Mouse (Mus musculus): Measurements from ENCODE around the gene Rnf31. TPM values are rescaled to one million over a fixed set of nuclear protein-coding genes. Genes with fewer than 3 reads are reported as not detected.
A peak's percentile ranks its signal among the peaks of the same experiment; 100 is the strongest.

The Rnf31 gene
- polyA plus RNA-seq, 1 experiment from 2014 or later, result 17.7 TPM

DNA sequence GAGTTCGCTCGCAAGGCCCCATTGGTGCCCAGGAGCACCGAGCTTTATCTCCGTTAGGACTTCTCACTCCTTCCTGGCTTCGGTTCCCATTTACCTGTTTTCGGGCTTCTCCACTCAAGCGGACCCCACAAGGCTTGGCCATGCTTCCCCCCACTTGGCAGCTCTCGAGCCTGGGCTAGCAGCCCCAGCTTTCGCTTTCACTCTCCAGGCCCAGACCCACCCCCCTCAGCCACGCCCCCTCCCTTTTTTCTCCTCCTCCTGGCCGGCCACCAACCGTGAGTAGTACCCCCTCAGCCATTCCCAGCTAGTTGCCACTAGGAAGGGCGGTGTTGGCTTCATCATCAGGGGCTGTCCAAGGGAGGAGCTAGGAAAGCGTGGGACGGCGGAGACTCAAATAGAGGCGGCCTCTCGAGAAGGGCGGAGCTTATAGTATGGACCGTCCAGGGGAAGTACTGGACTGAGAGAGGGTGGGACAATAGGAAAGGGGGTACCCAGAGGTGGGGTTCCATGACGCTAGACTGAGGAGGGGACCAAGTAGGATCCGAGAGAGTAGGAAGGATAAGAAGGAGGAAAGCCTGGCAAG, 669 bp upstream of the Rnf31 start, which contains the start of gene Psme2:
Psme2 (minus strand) TSS at position 366 of the 583 bp plus-strand sequence.
- H3K9ac ChIP-seq (replicated peaks), result peak within 1 kb of the TSS; percentile 80
- peak within 1 kb of the TSS; percentile 68 for H3K4me3 ChIP-seq
- H3K36me3 ChIP-seq, result peaks cover 13% of the 10 kb centered on the region
- ATAC-seq (replicated peaks), result peak; percentile 97
- H3K4me1 ChIP-seq, result peaks cover 34% of the 10 kb centered on the region
- no peaks in the 10 kb centered on the region for H3K9me3 ChIP-seq
- H3K27me3 ChIP-seq, result no peaks in the 10 kb centered on the region
- H3K27ac ChIP-seq (replicated peaks), result peak within 1 kb of the TSS; percentile 94
- peak within 1 kb of the TSS; percentile 96 for H3K4me2 ChIP-seq (replicated peaks)
- under 1% methylated on average over 22 of the region's 22 CpGs for WGBS

DNA sequence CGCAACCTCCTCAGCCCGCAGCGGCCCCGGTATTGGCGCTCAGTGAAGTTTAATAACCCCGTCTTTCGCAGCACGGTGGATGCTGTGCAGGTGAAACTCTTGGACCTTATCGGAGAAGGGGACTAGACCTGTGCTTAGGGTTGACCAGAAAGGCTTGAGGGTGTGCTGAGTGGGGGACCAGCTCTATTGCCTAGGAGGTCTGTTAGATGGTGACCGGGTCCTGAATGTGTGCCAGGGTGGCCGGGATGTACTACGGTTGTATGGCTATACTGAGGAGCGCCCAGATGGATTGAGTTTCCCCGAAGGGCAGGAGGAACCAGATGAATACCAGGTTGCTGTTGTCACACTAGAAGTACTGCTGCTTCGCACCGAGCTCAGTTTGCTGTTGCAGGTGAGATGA, 718 bp downstream of the Rnf31 start:
- Histone ChIP-seq H3K4me3 (peak overlapping the region; percentile 68), H3K4me1 (peaks cover 34% of the 10 kb centered on the region), H3K27ac (replicated peaks) (peak overlapping the region; percentile 94), H3K36me3 (peaks cover 26% of the 10 kb centered on the region), H3K9me3 (no peaks in the 10 kb centered on the region), H3K27me3 (no peaks in the 10 kb centered on the region), H3K4me2 (replicated peaks) (peak overlapping the region; percentile 96), H3K9ac (replicated peaks) (peak overlapping the region; percentile 80)
- no peak for ATAC-seq (replicated peaks)
- WGBS, result 6% methylated on average over 16 of the region's 16 CpGs

GRCm38 (mm10) chr14:55596036-55596690, 4.7 kb downstream of the Rnf31 start:
- H3K27ac ChIP-seq (replicated peaks), result no peak overlapping the region
- H3K4me3 ChIP-seq, result no peak overlapping the region
- peaks cover 58% of the 10 kb centered on the region for H3K36me3 ChIP-seq
- H3K27me3 ChIP-seq, result no peaks in the 10 kb centered on the region
- no peak for ATAC-seq (replicated peaks)
- no peak overlapping the region for H3K9ac ChIP-seq (replicated peaks)
- WGBS, result 78% methylated on average over 13 of the region's 13 CpGs
- no peak overlapping the region for H3K4me2 ChIP-seq (replicated peaks)
- H3K4me1 ChIP-seq, result peaks cover 19% of the 10 kb centered on the region
- no peaks in the 10 kb centered on the region for H3K9me3 ChIP-seq

- 93% methylated on average over 21 of the region's 21 CpGs for WGBS
Observed at GRCm38 (mm10) chr14:55598521-55599390, 7.2 kb downstream of the Rnf31 start.

DNA sequence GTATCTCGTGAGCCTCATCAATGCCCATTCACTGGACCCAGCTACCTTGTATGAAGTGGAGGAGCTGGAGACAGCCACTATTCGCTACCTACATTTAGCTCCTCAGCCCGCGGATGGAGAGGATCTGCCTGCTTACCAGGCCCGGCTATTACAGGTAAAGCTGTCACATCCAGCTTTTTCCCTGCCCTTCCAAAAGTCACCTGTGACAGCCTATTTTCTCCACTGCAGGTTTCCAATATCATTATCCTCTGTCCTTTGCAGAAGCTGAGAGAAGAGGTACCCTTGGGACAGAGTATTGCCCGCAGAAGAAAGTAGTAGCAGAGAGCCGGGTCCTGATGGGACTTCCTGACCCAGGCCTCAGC, 11.7 kb downstream of the Rnf31 start, which contains the start of gene Irf9:
Irf9 (plus strand) TSS at position 301 of the 362 bp plus-strand sequence.
- H3K27ac ChIP-seq (replicated peaks), result no peak within 1 kb of the TSS
- no peaks in the 10 kb centered on the region for H3K9me3 ChIP-seq
- peak within 1 kb of the TSS; percentile 34; the same call in 1 of the 2 replicates for H3K9ac ChIP-seq (replicated peaks)
- 91% methylated on average over 7 of the region's 7 CpGs for WGBS
- H3K27me3 ChIP-seq, result no peaks in the 10 kb centered on the region
- no peak for ATAC-seq (replicated peaks)
- H3K4me3 ChIP-seq, result peak within 1 kb of the TSS; percentile 24
- H3K4me2 ChIP-seq (replicated peaks), result peak within 1 kb of the TSS; percentile 34
- peaks cover 8% of the 10 kb centered on the region; the same call in 1 of the 2 replicates for H3K4me1 ChIP-seq
- H3K36me3 ChIP-seq, result peaks cover 68% of the 10 kb centered on the region

More at GRCm38 (mm10) chr14:55598521-55599390, 7.2 kb downstream of the Rnf31 start:
- Histone ChIP-seq H3K27me3 (no peaks in the 10 kb centered on the region), H3K4me2 (replicated peaks) (no peak overlapping the region), H3K4me3 (no peak overlapping the region), H3K4me1 (0 out of 2 replicates have a peak, but pooled peaks cover under 1% of the 10 kb centered on the region), H3K9ac (replicated peaks) (no peak overlapping the region), H3K27ac (replicated peaks) (no peak overlapping the region), H3K9me3 (no peaks in the 10 kb centered on the region), H3K36me3 (peaks cover 80% of the 10 kb centered on the region)
- no peak for ATAC-seq (replicated peaks)

DNA sequence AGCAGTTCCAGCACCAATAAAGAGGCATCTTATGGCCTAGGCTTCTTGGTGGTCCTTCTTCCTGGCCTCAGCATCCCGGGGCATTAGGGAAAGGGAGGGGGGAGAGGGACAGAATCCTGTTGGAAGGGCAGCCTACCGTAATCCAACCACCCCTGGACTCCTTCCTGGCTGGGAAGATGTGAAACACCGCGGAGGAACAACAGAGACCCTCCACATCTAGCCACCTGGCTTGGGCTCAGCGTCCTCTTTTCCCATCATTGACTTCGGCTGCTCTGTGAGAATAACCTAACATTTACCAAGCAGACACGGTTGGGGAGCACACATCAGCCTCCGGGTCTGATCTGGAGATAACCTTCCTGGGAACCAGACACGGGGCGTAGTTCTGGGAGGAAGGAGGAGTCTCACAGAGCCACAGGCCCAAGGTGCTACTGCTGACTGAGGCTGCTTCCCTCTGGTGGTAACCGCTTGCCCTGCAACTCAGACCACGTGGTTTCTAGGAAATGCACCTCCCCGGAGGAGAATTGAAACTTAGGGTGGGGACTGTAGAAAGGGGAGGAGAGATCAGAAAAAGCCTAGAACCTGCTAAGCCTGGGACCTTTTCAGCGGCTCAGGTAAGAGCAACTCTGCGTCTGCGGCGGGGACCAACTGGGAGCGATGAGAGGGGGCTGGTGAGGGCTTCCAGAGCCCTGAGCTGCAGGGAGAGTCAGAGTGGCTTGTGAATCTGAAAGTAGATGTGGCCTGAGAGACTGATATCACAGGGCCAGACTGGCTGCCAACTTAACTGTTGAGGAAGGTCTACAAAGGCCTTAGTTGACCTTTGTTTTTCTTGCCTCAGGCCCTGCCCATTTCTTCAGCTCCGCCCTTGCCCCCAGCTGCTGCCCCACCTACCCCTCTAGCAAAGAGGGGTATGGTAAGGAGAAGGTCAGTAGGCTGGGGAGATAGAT, 12.4 kb downstream of the Rnf31 start:
- Histone ChIP-seq H3K27ac (replicated peaks) (no peak overlapping the region), H3K9ac (replicated peaks) (peak overlapping the region; percentile 34; the same call in 1 of the 2 replicates), H3K9me3 (no peaks in the 10 kb centered on the region), H3K4me2 (replicated peaks) (peak overlapping the region; percentile 34), H3K36me3 (peaks cover 66% of the 10 kb centered on the region), H3K4me3 (peak overlapping the region; percentile 24), H3K4me1 (peaks cover 8% of the 10 kb centered on the region; the same call in 1 of the 2 replicates), H3K27me3 (no peaks in the 10 kb centered on the region)
- WGBS, result 20% methylated on average over 19 of the region's 19 CpGs
- ATAC-seq (replicated peaks), result peak; percentile 91

- ATAC-seq (replicated peaks), result no peak
- Histone ChIP-seq H3K27ac (replicated peaks) (no peak overlapping the region), H3K27me3 (no peaks in the 10 kb centered on the region), H3K9me3 (no peaks in the 10 kb centered on the region), H3K4me1 (peaks cover 8% of the 10 kb centered on the region; the same call in 1 of the 2 replicates), H3K4me2 (replicated peaks) (no peak overlapping the region), H3K9ac (replicated peaks) (no peak overlapping the region), H3K36me3 (peaks cover 69% of the 10 kb centered on the region), H3K4me3 (no peak overlapping the region)
- WGBS, result 94% methylated on average over 11 of the region's 11 CpGs
Observed at GRCm38 (mm10) chr14:55604823-55605222, 13.3 kb downstream of the Rnf31 start.

GRCm38 (mm10) chr14:55605743-55606459, 14.4 kb downstream of the Rnf31 start:
- Histone ChIP-seq H3K9me3 (no peaks in the 10 kb centered on the region), H3K4me2 (replicated peaks) (no peak overlapping the region), H3K36me3 (peaks cover 61% of the 10 kb centered on the region), H3K27me3 (no peaks in the 10 kb centered on the region), H3K27ac (replicated peaks) (no peak overlapping the region), H3K4me3 (no peak overlapping the region), H3K4me1 (peaks cover 8% of the 10 kb centered on the region; the same call in 1 of the 2 replicates), H3K9ac (replicated peaks) (no peak overlapping the region)
- 92% methylated on average over 16 of the region's 16 CpGs for WGBS
- ATAC-seq (replicated peaks), result no peak

GRCm38 (mm10) chr14:55608339-55608738, 16.8 kb downstream of the Rnf31 start:
- H3K36me3 ChIP-seq, result peaks cover 39% of the 10 kb centered on the region
- no peak overlapping the region for H3K27ac ChIP-seq (replicated peaks)
- no peaks in the 10 kb centered on the region for H3K9me3 ChIP-seq
- ATAC-seq (replicated peaks), result no peak
- no peak overlapping the region for H3K4me2 ChIP-seq (replicated peaks)
- 100% methylated on average over 6 of the region's 6 CpGs for WGBS
- peaks cover 8% of the 10 kb centered on the region; the same call in 1 of the 2 replicates for H3K4me1 ChIP-seq
- H3K9ac ChIP-seq (replicated peaks), result no peak overlapping the region
- H3K27me3 ChIP-seq, result no peaks in the 10 kb centered on the region
- H3K4me3 ChIP-seq, result no peak overlapping the region

GRCm38 (mm10) chr14:55613346-55613745, 21.8 kb downstream of the Rnf31 start:
- Histone ChIP-seq H3K9me3 (no peaks in the 10 kb centered on the region), H3K27me3 (no peaks in the 10 kb centered on the region), H3K4me1 (0 out of 2 replicates have a peak, but pooled peaks cover under 1% of the 10 kb centered on the region), H3K4me2 (replicated peaks) (no peak overlapping the region), H3K36me3 (peaks cover 16% of the 10 kb centered on the region), H3K27ac (replicated peaks) (no peak overlapping the region), H3K9ac (replicated peaks) (no peak overlapping the region), H3K4me3 (no peak overlapping the region)
- ATAC-seq (replicated peaks), result no peak
- WGBS, result 65% methylated on average over 6 of the region's 6 CpGs
